Mouse (Mus musculus) bone marrow macrophage, adult 2 months (primary cell): ENCODE results near the gene Esr1. TPM values are rescaled to one million over a fixed set of nuclear protein-coding genes. Genes with fewer than 3 reads are reported as not detected.
"Not testable (repeated sequence)": the region's sequence is repeated elsewhere in the genome, so short reads cannot be mapped to it uniquely, and the experiment has no call there.

Experiments
- H3K27ac ChIP-seq: 2 replicates; pipeline ENCODE4 v1.5.1; 2012; ENCODE audit warnings: low read depth, low read length; ENCODE audit not compliant: insufficient read depth
- H3K4me1 ChIP-seq: 2 replicates; pipeline ENCODE4 v1.6.1; 2012; ENCODE audit warnings: low read length; ENCODE audit not compliant: control insufficient read depth, insufficient read depth
- H3K4me3 ChIP-seq: 2 replicates; pipeline ENCODE4 v1.5.1; 2012; ENCODE audit warnings: mild to moderate bottlenecking, low read length, moderate library complexity; ENCODE audit not compliant: insufficient read depth
- CTCF ChIP-seq: IDR thresholded peaks from 2 replicates; pipeline ENCODE4 v1.5.1; 2012; ENCODE audit warnings: low read depth, mild to moderate bottlenecking, low read length, moderate library complexity
- POLR2A ChIP-seq: IDR thresholded peaks from 2 replicates; pipeline ENCODE4 v1.6.1; 2012; ENCODE audit warnings: mild to moderate bottlenecking, low read depth, low read length, borderline replicate concordance
- polyA plus RNA-seq: library from polyadenylated mRNA; stranded (reverse); fragments of >200 nt; gene quantifications from 2 replicates; pipeline ENCODE4 v1.2.4, GENCODE M21; 2012; ENCODE audit not compliant: missing spikeins, insufficient read depth, insufficient read length

The Esr1 gene
- polyA plus RNA-seq, 1 experiment, result 5.6 TPM

- no peak overlapping the region for H3K27ac ChIP-seq
- no peak overlapping the region for H3K4me3 ChIP-seq
- no peaks in the 10 kb centered on the region for H3K4me1 ChIP-seq
- no peak for TF ChIP-seq CTCF
- no peak for TF ChIP-seq POLR2A
These were observed 13.1 kb upstream of the Esr1 start for GRCm38 (mm10) chr10:4598244-4598842.

GRCm38 (mm10) chr10:4598916-4599315 is 12.5 kb upstream of the Esr1 start:
- no peaks in the 10 kb centered on the region for H3K4me1 ChIP-seq
- no peak overlapping the region for H3K27ac ChIP-seq
- TF ChIP-seq CTCF (no peak), POLR2A (no peak)
- no peak overlapping the region for H3K4me3 ChIP-seq

GRCm38 (mm10) chr10:4599591-4599990 is 11.8 kb upstream of the Esr1 start:
- H3K4me3 ChIP-seq, result no peak overlapping the region
- no peaks in the 10 kb centered on the region for H3K4me1 ChIP-seq
- no peak overlapping the region for H3K27ac ChIP-seq
- no peak for TF ChIP-seq POLR2A
- TF ChIP-seq CTCF, result no peak

DNA sequence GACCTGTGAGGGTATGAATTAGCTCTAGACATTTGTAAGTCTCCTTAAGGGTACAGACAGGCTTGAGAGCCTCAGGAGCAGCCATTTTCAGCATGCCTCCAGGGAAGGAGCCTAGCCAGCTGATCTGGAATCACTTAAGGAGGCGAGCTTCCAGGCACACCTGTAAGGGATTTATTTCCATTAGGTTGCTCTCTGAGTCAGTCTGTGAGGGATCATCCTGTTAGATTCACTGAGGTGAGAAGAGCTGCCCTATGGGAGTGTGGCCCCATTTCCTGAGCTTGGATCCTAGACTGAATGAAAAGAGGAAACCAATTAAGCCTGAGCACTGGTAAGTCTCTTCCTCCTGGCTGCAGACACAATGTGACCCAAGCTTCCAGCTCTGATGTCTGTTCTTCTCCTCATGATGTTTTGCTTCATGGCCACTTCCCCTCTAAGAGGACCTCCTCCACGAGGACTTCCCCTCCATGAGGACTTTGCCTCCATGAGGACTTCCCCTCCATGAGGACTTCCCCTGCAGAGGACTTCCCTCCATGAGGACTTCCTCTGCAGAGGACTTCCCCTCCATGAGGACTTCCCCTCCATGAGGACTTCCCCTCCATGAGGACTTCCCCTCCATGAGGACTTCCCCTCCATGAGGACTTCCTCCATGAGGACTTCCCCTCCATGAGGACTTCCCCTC is 10.5 kb upstream of the Esr1 start:
- TF ChIP-seq CTCF (no peak), POLR2A (no peak)
- no peak overlapping the region for H3K4me3 ChIP-seq
- peak overlapping the region; percentile 1; the same call in 1 of the 2 replicates for H3K27ac ChIP-seq
- H3K4me1 ChIP-seq, result no peaks in the 10 kb centered on the region

- not testable (repeated sequence) for H3K4me1 ChIP-seq, H3K4me3 ChIP-seq
- H3K27ac ChIP-seq, result peak overlapping the region; percentile 8; the same call in 1 of the 2 replicates
These were observed 9.8 kb upstream of the Esr1 start for GRCm38 (mm10) chr10:4601612-4602011.

- H3K27ac ChIP-seq, result 0 out of 2 replicates have a peak overlapping the region, but pooled peaks have one; percentile 8
- no peak overlapping the region for H3K4me3 ChIP-seq
- H3K4me1 ChIP-seq, result no peaks in the 10 kb centered on the region
- TF ChIP-seq CTCF (no peak), POLR2A (no peak)
These were observed 8.9 kb upstream of the Esr1 start for GRCm38 (mm10) chr10:4602466-4602865.

GRCm38 (mm10) chr10:4604527-4605209 is 6.7 kb upstream of the Esr1 start:
- no peak overlapping the region for H3K27ac ChIP-seq
- TF ChIP-seq CTCF, result no peak
- TF ChIP-seq POLR2A, result no peak
- H3K4me1 ChIP-seq, result no peaks in the 10 kb centered on the region
- no peak overlapping the region for H3K4me3 ChIP-seq

- Histone ChIP-seq H3K4me1 (peaks cover 6% of the 10 kb centered on the region), H3K4me3 (no peak overlapping the region), H3K27ac (no peak overlapping the region)
- no peak for TF ChIP-seq CTCF
- no peak for TF ChIP-seq POLR2A
These were observed 1.2 kb upstream of the Esr1 start for GRCm38 (mm10) chr10:4610234-4610633.

DNA sequence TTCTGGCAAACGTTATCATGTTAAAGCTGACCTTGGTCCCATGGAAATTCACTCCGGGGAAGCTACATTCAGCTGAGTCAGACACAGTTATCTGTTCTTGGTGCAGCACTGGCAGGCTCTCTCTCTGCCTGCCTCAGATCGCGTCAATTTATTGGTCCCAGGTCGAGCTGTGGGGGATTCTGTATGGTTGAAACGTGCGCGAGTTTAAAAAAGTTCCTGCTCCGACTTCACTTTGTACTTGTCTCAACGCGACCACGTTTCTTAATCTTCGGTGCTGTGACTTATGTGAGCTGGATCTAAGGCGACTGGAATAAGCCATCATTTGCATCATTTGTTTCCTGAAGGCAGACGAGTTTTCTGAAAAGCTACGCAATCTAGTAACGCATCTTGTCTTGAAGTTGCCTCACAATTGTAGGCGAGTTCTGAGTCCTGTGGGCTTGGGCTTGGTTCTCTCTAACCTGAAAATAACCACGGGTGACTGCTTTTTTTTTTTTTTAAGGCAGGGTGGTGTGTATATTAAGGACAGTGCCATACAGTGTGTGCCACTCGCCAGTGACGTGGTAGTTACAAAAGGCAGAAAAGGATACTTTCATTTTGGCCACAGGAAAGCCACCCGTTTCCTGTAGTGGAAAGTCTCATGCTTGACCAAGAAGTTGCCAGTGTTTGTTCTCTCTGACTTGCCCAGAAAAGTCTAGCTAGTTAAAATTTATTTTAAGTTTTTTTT is 1.1 kb downstream of the Esr1 start:
- Histone ChIP-seq H3K4me1 (peaks cover 6% of the 10 kb centered on the region), H3K4me3 (peak overlapping the region; percentile 65), H3K27ac (peak overlapping the region; percentile 61)
- TF ChIP-seq POLR2A (no peak), CTCF (no peak)

- H3K27ac ChIP-seq, result no peak overlapping the region
- H3K4me3 ChIP-seq, result no peak overlapping the region
- peaks cover 14% of the 10 kb centered on the region for H3K4me1 ChIP-seq
- TF ChIP-seq CTCF (no peak), POLR2A (no peak)
These were observed 6.6 kb downstream of the Esr1 start for GRCm38 (mm10) chr10:4618026-4618425.

DNA sequence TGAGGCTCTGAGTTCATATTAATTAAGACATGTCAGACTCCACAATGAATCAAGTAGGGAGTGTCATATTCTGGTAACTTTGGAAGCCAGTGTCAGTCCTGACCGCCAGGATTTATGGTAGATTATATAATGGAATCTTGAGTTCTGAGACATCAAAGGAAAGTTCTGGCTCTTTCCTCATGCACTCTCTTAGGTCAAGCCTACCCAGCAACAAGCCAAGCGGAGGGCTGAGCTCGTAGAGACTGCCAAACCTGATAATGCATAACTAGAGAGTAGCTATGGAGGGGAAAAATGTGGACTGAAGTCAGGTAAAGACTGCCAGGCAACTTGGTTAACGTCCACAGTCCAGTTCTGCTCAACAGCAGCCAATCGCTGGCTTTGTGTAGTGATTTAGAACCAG is 7.3 kb downstream of the Esr1 start:
- no peak overlapping the region for H3K4me3 ChIP-seq
- TF ChIP-seq CTCF, result no peak
- no peak for TF ChIP-seq POLR2A
- peaks cover 8% of the 10 kb centered on the region for H3K4me1 ChIP-seq
- H3K27ac ChIP-seq, result no peak overlapping the region

DNA sequence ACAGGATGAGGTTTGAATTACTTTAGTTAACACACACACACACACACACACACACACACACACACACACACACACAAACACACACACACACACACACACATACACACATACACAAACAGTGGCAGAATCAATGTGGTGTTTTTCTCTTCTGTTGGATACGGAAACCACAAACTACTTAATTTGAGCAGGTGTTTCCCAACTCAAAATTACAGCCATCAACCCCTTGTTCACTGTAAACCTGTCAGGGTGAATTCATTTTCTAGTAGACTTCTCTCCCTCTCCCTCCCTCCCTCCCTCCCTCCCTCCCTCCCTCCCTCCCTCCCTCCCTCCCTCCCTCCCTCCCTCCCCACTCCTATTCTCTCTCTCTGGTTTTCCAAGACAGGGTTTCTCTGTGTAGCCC is 8.0 kb downstream of the Esr1 start:
- not testable (repeated sequence) for H3K4me3 ChIP-seq, H3K27ac ChIP-seq, H3K4me1 ChIP-seq
